Mouse (Mus musculus): ENCODE results near the gene Atg2b.

DNA sequence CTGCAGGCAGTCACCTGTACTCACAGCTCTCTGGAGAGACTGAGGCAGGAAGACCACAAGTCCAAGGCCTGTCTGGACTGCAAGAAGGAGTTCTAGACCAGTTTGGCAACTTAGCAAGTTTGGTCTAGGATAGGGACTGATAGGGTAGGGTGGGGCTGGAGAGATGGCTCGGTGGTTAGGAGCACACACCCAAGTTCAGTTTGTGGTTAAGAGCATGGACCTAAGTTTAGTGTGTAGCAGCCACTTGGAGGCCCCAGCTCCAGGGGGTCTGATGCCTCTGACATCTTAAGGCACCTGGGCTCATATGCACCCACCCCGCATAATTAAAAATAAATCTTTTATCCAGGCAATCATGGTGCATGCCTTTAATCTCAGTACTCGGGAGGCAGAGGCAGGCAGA is 42.3 kb upstream of the Atg2b start:
- no peak for TF ChIP-seq POLR2A (IDR thresholded peaks at IDR 0.05; ENCODE audit: insufficient read depth, low read depth, low read length)
- TF ChIP-seq CTCF (IDR thresholded peaks at IDR 0.05; ENCODE audit: insufficient read depth, low read depth, low read length): no peak

Data from olfactory bulb, adult 2 months (tissue).